Mouse (Mus musculus): ENCODE measurements around the gene Numa1. TPM values are rescaled to one million over a fixed set of nuclear protein-coding genes. Genes with fewer than 3 reads are reported as not detected.
A peak's percentile ranks its signal among the peaks of the same experiment; 100 is the strongest.
"Not testable (repeated sequence)": the region's sequence is repeated elsewhere in the genome, so short reads cannot be mapped to it uniquely, and the experiment has no call there.

Gene Numa1
- total RNA-seq, 2 experiments from 2014 or later = 101 to 112 TPM

DNA sequence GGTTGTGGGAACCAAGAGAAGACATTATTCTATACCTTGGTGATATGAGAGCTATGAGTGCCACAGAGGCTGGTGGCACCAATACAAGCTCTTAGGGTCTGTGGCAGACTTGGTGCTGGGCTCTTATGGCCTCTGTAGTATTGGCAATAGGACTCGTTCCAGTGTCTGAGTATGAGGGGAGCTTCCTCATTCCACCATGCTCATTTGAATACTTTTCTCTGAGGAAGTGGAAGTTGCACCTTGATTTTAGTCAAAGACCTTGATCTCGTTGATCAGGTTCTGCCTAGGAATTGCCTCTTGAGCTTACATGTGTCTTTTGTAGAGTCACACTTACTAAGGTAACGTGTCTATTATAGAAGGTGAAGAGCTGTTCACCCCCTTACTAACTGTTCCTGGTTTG, 60.3 kb downstream of the Numa1 start:
- DNase-seq = no peak

DNA sequence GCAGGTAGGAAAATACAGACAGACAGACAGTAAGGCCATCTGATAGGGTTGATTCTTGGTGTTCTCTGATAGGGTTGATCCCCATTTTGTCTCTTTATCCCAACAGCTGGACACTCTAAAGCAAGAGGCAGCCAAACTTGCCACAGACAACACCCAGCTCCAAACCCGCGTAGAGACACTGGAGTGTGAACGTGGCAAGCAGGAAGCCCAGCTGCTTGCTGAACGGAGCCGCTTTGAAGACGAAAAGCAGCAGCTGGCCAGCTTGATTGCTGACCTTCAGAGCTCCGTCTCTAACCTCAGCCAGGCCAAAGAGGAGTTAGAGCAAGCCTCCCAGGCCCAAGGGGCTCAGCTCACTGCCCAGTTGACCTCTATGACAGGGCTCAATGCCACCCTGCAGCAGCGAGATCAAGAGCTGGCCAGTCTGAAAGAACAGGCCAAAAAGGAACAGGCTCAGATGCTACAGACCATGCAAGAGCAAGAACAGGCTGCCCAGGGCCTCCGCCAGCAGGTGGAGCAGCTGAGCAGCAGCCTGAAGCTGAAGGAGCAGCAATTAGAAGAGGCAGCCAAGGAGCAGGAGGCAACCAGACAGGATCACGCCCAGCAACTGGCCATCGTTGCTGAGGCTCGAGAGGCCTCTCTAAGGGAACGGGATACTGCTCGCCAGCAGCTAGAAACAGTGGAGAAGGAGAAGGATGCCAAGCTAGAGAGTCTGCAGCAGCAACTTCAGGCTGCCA, 64.5 kb downstream of the Numa1 start:
- DNase-seq = peak; percentile 84

DNA sequence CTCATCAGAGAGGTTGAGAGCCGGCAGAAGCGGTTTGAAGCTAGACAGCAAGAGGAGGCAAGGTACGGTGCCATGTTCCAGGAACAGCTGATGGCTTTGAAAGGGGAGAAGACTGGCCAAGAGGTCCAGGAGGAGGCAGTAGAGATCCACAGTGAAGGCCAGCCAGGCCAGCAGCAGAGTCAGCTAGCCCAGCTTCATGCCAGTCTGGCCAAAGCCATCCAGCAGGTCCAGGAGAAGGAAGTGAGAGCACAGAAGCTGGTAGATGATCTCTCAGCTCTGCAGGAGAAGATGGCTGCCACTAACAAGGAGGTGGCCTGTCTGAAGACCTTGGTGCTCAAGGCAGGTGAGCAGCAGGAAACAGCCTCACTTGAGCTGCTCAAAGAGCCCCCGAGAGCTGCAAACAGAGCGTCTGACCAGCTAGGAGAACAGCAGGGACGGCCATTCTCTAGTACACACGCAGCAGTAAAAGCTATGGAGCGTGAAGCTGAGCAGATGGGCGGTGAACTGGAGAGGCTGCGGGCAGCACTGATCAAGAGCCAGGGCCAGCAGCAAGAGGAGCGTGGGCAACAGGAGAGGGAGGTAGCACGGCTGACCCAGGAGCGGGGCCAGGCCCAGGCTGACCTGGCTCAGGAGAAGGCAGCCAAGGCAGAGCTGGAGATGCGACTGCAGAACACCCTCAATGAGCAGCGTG, 65.7 kb downstream of the Numa1 start:
- no peak for DNase-seq

DNA sequence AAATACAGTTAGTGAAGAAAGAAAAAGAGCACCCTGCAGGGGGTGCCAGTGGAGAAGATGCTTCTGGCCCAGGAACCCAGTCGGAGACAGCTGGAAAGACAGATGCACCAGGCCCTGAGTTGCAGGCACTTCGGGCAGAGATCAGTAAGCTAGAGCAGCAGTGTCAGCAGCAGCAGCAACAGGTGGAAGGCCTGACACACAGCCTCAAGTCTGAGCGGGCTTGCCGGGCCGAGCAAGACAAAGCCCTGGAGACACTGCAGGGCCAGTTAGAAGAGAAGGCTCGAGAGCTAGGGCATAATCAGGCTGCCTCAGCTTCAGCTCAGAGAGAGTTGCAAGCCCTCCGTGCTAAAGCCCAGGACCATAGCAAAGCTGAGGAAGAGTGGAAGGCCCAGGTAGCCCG, 66.4 kb downstream of the Numa1 start:
- no peak for DNase-seq

GRCm38 (mm10) chr7:102000921-102001630, 67.2 kb downstream of the Numa1 start:
- DNase-seq = peak in 1 of 2 experiments; percentile 52

DNA sequence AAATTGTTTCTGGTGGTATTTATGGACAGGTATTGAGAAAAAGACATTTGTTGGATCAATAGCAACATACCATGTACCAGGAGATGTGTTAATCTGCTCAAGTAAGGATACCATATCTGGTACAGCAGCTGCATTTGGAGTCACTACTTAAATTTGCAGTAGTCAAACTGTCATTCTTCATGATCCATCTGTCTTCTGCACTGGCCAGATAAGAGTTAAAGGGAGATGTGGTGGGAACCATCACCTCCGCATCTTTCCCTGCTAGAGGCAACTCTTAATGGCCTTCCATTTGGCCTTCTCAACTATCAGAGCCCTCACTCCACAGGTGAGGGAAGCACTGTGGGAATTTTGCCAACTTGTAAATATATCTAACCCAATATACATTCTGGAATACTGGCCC, 72.6 kb downstream of the Numa1 start:
- no peak for DNase-seq

DNA sequence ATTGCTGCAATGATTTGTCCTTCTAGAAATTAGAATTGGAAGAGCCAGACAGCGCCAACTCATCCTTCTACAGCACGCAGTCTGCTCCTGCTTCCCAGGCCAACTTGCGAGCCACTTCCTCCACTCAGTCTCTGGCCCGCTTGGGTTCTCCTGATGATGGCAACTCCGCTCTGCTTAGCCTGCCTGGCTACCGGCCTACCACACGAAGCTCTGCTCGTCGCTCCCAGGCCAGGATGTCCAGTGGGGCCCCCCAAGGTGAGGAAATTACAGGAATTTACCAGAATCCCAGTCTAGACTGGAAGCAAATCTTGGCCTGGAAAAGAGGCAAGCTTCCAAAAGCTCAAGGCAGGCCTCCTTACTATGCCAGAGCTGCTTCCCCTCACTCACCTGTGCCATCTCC, 77.9 kb downstream of the Numa1 start:
- no peak for DNase-seq

DNA sequence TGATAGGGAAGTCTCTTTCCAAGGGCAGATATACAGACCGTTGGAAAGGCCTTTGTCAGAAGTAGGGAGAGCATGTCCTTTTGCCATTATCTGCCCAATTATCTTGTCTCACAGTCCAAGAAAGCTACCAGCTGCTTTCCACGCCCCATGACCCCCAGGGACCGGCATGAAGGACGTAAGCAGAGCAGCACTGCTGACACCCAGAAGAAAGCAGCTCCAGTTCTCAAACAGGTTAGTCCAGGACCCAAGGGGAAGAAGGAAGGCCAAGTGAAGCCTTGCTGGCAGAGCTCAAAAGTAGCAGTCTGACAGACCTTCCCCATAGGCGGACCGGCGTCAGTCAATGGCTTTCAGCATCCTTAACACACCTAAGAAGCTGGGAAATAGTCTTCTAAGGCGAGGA, 79.5 kb downstream of the Numa1 start:
- no peak for DNase-seq

DNA sequence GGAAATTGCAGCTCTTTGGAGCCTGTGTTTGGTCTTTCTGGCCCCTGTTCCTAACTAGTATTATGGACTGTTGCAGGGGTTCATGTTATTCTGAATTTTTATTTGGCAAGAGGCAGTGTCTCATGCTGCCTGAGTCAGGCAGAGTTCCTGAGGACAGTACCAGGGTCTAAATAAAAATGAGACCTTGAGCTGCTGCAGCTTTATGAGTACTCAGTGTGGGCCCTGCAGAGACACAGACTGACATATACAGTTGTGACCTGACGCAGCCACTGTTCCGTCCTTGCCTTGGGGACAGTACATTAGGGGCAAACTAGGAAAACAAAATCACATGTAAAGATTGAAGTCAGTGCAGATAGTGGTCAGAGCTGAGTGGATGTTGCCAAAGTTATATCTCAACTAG, 81.1 kb downstream of the Numa1 start:
- no peak for DNase-seq

DNA sequence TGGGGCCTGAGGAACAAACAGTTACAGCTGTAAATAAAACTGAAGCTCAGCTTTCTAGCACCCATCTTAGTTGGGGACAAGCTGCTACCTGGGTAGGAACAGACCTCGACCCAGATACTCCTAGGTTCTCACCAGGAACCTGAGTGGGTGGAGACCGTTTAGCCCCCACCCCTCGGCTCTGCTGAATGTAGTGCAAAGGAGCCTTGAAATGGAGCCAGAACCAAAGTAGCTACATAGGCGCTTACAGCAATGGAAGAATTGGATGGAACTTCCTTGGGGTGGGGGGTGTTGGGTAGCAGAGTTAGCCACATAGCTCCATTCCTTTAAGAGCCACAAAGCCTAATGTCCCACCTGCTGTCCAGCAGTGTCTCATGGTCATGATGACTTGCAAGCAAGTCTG, 83.0 kb downstream of the Numa1 start:
- no peak for DNase-seq

GRCm38 (mm10) chr7:102017452-102017851, 83.5 kb downstream of the Numa1 start:
- DNase-seq = no peak

GRCm38 (mm10) chr7:102018034-102018433, 84.1 kb downstream of the Numa1 start:
- DNase-seq = no peak

DNA sequence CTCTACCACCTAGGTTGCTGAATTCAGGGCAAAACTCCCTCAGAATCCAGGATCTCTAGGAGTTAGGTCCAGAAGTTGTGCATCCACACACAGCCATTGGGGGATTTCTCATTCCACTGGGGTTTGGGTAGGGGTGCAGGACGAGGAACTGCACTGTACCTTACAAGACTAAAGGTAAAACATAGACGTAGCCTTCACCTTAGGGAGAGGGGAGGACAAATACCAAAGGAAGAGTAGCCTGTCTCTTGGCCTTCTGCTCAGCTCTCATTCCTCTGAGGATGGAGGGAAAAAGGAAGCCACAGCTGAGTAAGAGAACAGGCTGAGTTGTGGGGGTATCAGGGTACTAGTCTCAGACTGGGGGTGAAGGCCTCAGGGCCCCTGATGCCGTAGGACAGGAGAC, 84.7 kb downstream of the Numa1 start, which contains the start of gene Il18bp:
TSS of gene Il18bp (minus strand) at position 101 of the 400 bp plus-strand sequence.
- DNase-seq = no peak

- DNase-seq = no peak
These were observed 85.5 kb downstream of the Numa1 start for GRCm38 (mm10) chr7:102019362-102019761.

DNA sequence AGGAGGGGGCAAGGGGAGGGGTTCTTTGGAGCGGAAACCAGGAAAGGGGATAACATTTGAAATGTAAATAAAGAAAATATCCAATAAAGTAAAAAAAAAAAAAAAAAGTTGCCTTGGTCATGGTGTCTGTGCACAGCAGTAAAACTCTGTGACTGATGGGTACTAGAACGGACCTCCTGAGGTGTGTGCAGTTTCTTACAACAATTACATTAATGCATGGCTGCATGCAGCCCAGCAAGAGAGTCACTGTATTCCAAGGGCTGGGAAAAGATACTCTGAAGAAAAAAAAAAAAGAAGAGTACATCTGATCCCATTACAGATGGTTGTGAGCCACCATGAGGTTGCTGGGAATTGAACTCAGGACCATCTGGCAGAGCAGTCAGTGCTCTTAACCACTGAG, 87.0 kb downstream of the Numa1 start:
- not testable (repeated sequence) for DNase-seq

DNA sequence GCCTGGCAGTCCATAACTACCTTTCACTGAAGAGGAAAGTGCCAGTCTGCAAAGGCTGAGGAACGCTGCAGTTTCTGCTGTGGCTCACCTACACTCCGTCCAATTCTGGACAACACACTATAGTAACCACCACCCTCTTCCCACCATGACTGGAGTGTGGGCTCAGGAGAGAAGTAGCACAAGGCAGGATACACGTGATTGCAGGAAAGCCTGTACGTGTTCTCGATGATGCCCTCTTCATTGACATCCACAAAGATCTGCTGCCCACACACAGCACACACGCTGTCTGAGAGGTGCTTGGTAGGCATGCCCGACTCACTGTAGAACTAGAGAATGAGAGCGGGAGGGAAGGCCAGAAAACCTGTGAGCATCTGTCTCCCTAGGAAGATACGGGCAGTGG, 89.9 kb downstream of the Numa1 start:
- DNase-seq = no peak

DNA sequence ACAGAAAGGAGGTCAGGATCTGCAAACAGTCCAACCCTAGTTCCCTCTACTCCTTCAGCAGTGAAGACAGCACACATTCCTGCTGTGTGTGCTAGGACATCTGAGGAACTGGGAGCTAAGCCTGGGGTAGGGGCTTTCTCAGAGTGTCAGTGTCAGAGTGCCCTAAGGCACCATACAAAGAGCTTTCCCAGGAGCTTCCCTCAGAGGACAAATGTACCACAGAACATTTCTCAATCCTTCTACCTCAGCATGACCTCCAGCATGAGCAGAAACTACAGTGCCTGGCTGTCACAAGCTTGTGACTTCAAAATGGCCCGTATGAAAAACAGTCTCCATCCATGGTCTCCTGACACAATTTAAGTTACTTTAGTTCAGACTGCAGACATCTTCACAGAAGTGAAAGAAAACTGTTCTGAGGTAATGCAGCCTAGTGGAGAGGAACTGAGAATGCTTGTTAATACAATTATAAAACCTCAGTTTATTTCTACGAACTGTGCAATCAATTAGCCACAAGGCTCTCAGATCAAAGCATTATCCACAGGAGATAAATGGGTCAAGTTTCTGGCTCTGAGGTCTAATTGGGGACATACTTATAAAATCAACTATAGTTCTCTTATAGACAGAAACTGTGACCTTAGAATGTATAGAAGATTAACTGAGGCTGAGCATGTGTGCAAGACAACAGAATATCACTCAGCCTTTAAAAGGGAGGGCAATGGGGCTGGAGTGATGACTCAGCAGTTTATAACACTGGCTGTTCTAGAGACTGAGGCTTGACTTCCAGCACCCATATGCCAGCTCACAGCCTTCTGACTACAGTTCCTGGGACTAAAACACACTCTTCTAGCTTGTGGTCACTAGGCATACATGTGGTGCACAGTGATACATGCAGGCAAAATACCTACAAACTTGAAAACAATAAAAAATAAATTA, 91.5 kb downstream of the Numa1 start:
- no peak for DNase-seq

GRCm38 (mm10) chr7:102034904-102035303, 101.0 kb downstream of the Numa1 start:
- no peak for DNase-seq

DNA sequence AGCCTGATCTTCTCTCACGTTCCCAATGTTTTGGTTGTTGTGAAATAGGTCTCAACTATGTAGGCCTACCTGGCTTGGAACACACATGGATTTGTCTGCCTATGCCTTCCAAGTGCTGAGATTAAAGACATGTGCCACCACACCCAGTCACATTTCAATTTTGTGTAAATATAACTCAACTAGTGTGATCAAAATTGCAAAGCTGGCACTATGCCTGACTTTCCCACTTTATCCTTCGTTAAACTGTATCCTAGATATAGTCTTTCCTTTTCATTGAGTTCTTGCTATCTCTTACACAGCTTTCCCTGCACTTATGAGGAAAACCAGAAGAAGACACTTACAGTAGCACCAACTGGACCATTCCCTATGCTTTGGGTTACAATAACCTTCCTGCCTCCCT, 101.6 kb downstream of the Numa1 start:
- no peak for DNase-seq

GRCm38 (mm10) chr7:102037318-102037717, 103.4 kb downstream of the Numa1 start:
- no peak for DNase-seq

GRCm38 (mm10) chr7:102042314-102042713, 108.4 kb downstream of the Numa1 start:
- no peak for DNase-seq

DNA sequence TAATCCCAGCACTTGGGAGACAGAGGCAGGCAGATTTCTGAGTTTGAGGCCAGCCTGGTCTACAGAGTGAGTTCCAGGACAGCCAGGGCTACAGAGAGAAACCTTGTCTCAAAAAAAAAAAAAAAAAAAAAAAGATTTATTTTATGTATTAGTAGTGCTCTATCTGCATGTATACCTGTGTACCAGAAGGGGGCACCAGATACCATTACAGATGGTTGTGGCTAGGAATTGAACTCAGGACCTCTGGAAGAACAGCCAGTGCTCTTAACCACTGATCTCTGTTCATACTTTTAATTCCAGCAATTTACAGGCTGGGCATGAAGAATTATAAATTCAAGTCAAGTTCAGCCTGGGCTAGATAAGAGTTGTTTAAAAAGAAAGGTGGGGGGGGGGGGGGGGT, 114.6 kb downstream of the Numa1 start:
- DNase-seq = not testable (repeated sequence)
